In the genomic region with DNA sequence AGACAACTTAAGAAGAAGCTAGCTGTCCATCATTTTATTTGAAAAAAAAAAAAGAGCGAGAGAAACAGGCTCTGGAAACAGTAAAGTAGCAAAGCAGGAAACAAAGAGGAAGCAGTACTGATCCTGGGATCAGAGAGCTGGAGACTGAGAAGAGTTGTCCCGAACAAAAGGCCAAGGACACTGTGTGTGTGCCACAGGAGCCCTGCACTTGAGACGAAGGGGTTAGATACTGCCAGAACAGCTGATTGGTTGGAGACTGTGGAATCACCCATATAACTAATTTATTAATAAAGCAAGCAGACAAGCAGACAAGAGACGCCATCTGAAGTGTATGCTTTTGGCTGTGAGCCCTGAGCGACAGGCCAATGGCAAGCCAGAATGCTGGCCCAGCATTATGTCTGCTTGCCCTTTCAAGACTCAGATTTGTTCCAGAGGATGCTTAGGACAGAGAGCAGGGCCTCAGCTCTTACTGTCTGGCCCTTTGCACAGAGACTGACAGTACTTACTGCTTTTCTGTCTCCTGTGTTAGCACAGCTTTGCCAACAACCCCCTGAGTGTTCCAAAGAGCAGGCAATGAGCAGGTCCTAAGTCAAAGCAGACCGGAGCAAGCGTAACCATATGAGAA, we compare ENCODE assay signal across 14 mouse cellular contexts.
DNase-seq lines count a peak whose midpoint lies in the region; ATAC-seq and TF ChIP-seq lines count a peak whose summit lies in the region.
"Had no signal": no experiment of that assay in that cellular context is flagged by ENCODE, and none has a peak within 500 bp of the region (broad histone marks: within the 10 kb centered on the region; RNA-seq: fewer than 3 reads in every experiment).

No protein-coding gene starts in this region.

- H3K4me3 ChIP-seq in hindbrain, postnatal 0 days (ENCODE audit: low read length) = no peak overlapping the region
- H3K4me3 ChIP-seq: layer of hippocampus, adult 2 months had no signal

- H3K27ac ChIP-seq in hindbrain, postnatal 0 days = no peak overlapping the region
- H3K27ac ChIP-seq: layer of hippocampus, adult 2 months; liver, embryonic 14.5 days; macrophage had no signal

- 41% methylated on average over 7 of the region's 7 CpGs for WGBS in hindbrain, postnatal 0 days

- H3K27me3 ChIP-seq in hindbrain, postnatal 0 days (ENCODE audit: insufficient read depth, low read length) = no peaks in the 10 kb centered on the region

- no peaks in the 10 kb centered on the region for H3K9me3 ChIP-seq in hindbrain, postnatal 0 days (ENCODE audit: low read length)

- H3K36me3 ChIP-seq in hindbrain, postnatal 0 days (ENCODE audit: insufficient read depth, low read length) = no peaks in the 10 kb centered on the region

- no peak for TF ChIP-seq CTCF in hindbrain, postnatal 0 days (IDR thresholded peaks at IDR 0.05; ENCODE audit: low read depth)

- no peaks in the 10 kb centered on the region for H3K4me1 ChIP-seq in hindbrain, postnatal 0 days (ENCODE audit: insufficient read depth, low read length)

- peak; percentile 65 for DNase-seq in heart, adult 11 months
- DNase-seq in heart, postnatal 4 days = no peak
- peak; percentile 5 to 9 for DNase-seq in adrenal gland, postnatal 36 days
- peak; percentile 40 for DNase-seq in cerebellum, adult 8-10 months
- peak; percentile 60 for DNase-seq in hindbrain, postnatal 0 days (ENCODE audit: low spot score)
- no peak for DNase-seq in urinary bladder, postnatal 36 days (ENCODE audit: low spot score in 2 of 2)
- no peak for DNase-seq in ovary, postnatal 36 days (ENCODE audit: low spot score)
- DNase-seq in natural killer cell, adult 2 months (ENCODE audit: low spot score in 2 of 2) = no peak
- DNase-seq: heart, postnatal 10 days; kidney, adult 18-20 months; thymus, postnatal 25 days had no signal

- ATAC-seq in hindbrain, postnatal 0 days = peak; percentile 76

- H3K9ac ChIP-seq in hindbrain, postnatal 0 days (replicated peaks; ENCODE audit: low read length) = no peak overlapping the region
- H3K9ac ChIP-seq: liver, embryonic 14.5 days had no signal

- no peak overlapping the region for H3K4me2 ChIP-seq in hindbrain, postnatal 0 days (ENCODE audit: low read depth, low read length)

Comparison
In these comparisons a context has a peak if more than half of its experiments do, and no peak if none do; other contexts are left out.
1. DNase-seq: peak in heart, adult 11 months (single experiment), adrenal gland, postnatal 36 days (2 of 2), cerebellum, adult 8-10 months (single experiment) and hindbrain, postnatal 0 days (single experiment); none in heart, postnatal 4 days (single experiment), urinary bladder, postnatal 36 days (0 of 2), ovary, postnatal 36 days (single experiment) and natural killer cell, adult 2 months (0 of 2).